Mouse (Mus musculus): ENCODE results near the gene Tbc1d10a. TPM values are rescaled to one million over a fixed set of nuclear protein-coding genes. Genes with fewer than 3 reads are reported as not detected.

The Tbc1d10a gene
- polyA plus RNA-seq, 1 experiment from 2014 or later: 20.9 TPM

- no peaks in the 10 kb centered on the region for H3K27me3 ChIP-seq (ENCODE audit: control insufficient read depth, insufficient read depth, low read length)
- no peak overlapping the region for H3K4me3 ChIP-seq (ENCODE audit: low read length)
- H3K9ac ChIP-seq (ENCODE audit: low read length): no peak overlapping the region
- no peaks in the 10 kb centered on the region for H3K4me1 ChIP-seq (ENCODE audit: control insufficient read depth, insufficient read depth, low read length)
- no peak for ATAC-seq (replicated peaks; ENCODE audit: extremely low read depth, insufficient read depth, low FRiP score)
- H3K36me3 ChIP-seq (ENCODE audit: control insufficient read depth, insufficient read depth): no peaks in the 10 kb centered on the region
- H3K4me2 ChIP-seq (ENCODE audit: low read depth, low read length): no peak overlapping the region
- no peaks in the 10 kb centered on the region for H3K9me3 ChIP-seq (replicated peaks; ENCODE audit: control insufficient read depth, low read length)
- 64% methylated on average over 14 of the region's 14 CpGs for WGBS
- no peak overlapping the region for H3K27ac ChIP-seq (ENCODE audit: low read length)
Observed at GRCm38 (mm10) chr11:4247201-4247959, 60.8 kb downstream of the Tbc1d10a start.

- WGBS: 83% methylated on average over 3 of the region's 3 CpGs
- Histone ChIP-seq H3K27me3 (ENCODE audit: control insufficient read depth, insufficient read depth, low read length) (no peaks in the 10 kb centered on the region), H3K36me3 (ENCODE audit: control insufficient read depth, insufficient read depth) (no peaks in the 10 kb centered on the region)
Observed at GRCm38 (mm10) chr11:4249151-4249550, 62.6 kb downstream of the Tbc1d10a start.

GRCm38 (mm10) chr11:4250290-4250689 is 63.7 kb downstream of the Tbc1d10a start:
- Histone ChIP-seq H3K27me3 (ENCODE audit: control insufficient read depth, insufficient read depth, low read length) (no peaks in the 10 kb centered on the region), H3K36me3 (ENCODE audit: control insufficient read depth, insufficient read depth) (no peaks in the 10 kb centered on the region), H3K9me3 (replicated peaks; ENCODE audit: control insufficient read depth, low read length) (no peaks in the 10 kb centered on the region), H3K9ac (ENCODE audit: low read length) (no peak overlapping the region), H3K4me2 (ENCODE audit: low read depth, low read length) (no peak overlapping the region), H3K27ac (ENCODE audit: low read length) (no peak overlapping the region), H3K4me1 (ENCODE audit: control insufficient read depth, insufficient read depth, low read length) (no peaks in the 10 kb centered on the region), H3K4me3 (ENCODE audit: low read length) (no peak overlapping the region)
- ATAC-seq (replicated peaks; ENCODE audit: extremely low read depth, insufficient read depth, low FRiP score): no peak
- 76% methylated on average over 7 of the region's 7 CpGs for WGBS

More at GRCm38 (mm10) chr11:4249151-4249550, 62.6 kb downstream of the Tbc1d10a start:
- no peak overlapping the region for H3K4me3 ChIP-seq (ENCODE audit: low read length)
- no peaks in the 10 kb centered on the region for H3K9me3 ChIP-seq (replicated peaks; ENCODE audit: control insufficient read depth, low read length)
- H3K9ac ChIP-seq (ENCODE audit: low read length): no peak overlapping the region
- no peak overlapping the region for H3K27ac ChIP-seq (ENCODE audit: low read length)
- H3K4me2 ChIP-seq (ENCODE audit: low read depth, low read length): no peak overlapping the region
- no peak for ATAC-seq (replicated peaks; ENCODE audit: extremely low read depth, insufficient read depth, low FRiP score)
- no peaks in the 10 kb centered on the region for H3K4me1 ChIP-seq (ENCODE audit: control insufficient read depth, insufficient read depth, low read length)

GRCm38 (mm10) chr11:4251376-4251775 is 64.8 kb downstream of the Tbc1d10a start:
- no peak overlapping the region for H3K4me3 ChIP-seq (ENCODE audit: low read length)
- H3K4me1 ChIP-seq (ENCODE audit: control insufficient read depth, insufficient read depth, low read length): no peaks in the 10 kb centered on the region
- H3K9me3 ChIP-seq (replicated peaks; ENCODE audit: control insufficient read depth, low read length): no peaks in the 10 kb centered on the region
- no peaks in the 10 kb centered on the region for H3K27me3 ChIP-seq (ENCODE audit: control insufficient read depth, insufficient read depth, low read length)
- 62% methylated on average over 3 of the region's 3 CpGs for WGBS
- no peak overlapping the region for H3K9ac ChIP-seq (ENCODE audit: low read length)
- H3K4me2 ChIP-seq (ENCODE audit: low read depth, low read length): no peak overlapping the region
- no peak for ATAC-seq (replicated peaks; ENCODE audit: extremely low read depth, insufficient read depth, low FRiP score)
- no peaks in the 10 kb centered on the region for H3K36me3 ChIP-seq (ENCODE audit: control insufficient read depth, insufficient read depth)
- no peak overlapping the region for H3K27ac ChIP-seq (ENCODE audit: low read length)

- no peaks in the 10 kb centered on the region for H3K36me3 ChIP-seq (ENCODE audit: control insufficient read depth, insufficient read depth)
- no peak overlapping the region for H3K4me2 ChIP-seq (ENCODE audit: low read depth, low read length)
- no peak overlapping the region for H3K4me3 ChIP-seq (ENCODE audit: low read length)
- no peak overlapping the region for H3K9ac ChIP-seq (ENCODE audit: low read length)
- WGBS: 78% methylated on average over 2 of the region's 2 CpGs
- no peak for ATAC-seq (replicated peaks; ENCODE audit: extremely low read depth, insufficient read depth, low FRiP score)
- H3K4me1 ChIP-seq (ENCODE audit: control insufficient read depth, insufficient read depth, low read length): no peaks in the 10 kb centered on the region
- H3K27ac ChIP-seq (ENCODE audit: low read length): no peak overlapping the region
- no peaks in the 10 kb centered on the region for H3K9me3 ChIP-seq (replicated peaks; ENCODE audit: control insufficient read depth, low read length)
- no peaks in the 10 kb centered on the region for H3K27me3 ChIP-seq (ENCODE audit: control insufficient read depth, insufficient read depth, low read length)
Observed at GRCm38 (mm10) chr11:4252886-4253285, 66.3 kb downstream of the Tbc1d10a start.

- H3K9ac ChIP-seq (ENCODE audit: low read length): no peak within 1 kb of the TSS
Observed at GRCm38 (mm10) chr11:4256846-4257607, 70.4 kb downstream of the Tbc1d10a start, which contains the start of gene Lif. Gene Lif, plus strand, starts transcription at chr11:4257557.

GRCm38 (mm10) chr11:4257756-4258155 is 71.2 kb downstream of the Tbc1d10a start:
- peaks cover 29% of the 10 kb centered on the region for H3K4me1 ChIP-seq (ENCODE audit: control insufficient read depth, insufficient read depth, low read length)
- WGBS: 54% methylated on average over 5 of the region's 5 CpGs
- H3K27ac ChIP-seq (ENCODE audit: low read length): no peak overlapping the region
- no peak for ATAC-seq (replicated peaks; ENCODE audit: extremely low read depth, insufficient read depth, low FRiP score)
- no peaks in the 10 kb centered on the region for H3K27me3 ChIP-seq (ENCODE audit: control insufficient read depth, insufficient read depth, low read length)
- H3K9me3 ChIP-seq (replicated peaks; ENCODE audit: control insufficient read depth, low read length): no peaks in the 10 kb centered on the region
- H3K36me3 ChIP-seq (ENCODE audit: control insufficient read depth, insufficient read depth): no peaks in the 10 kb centered on the region
- no peak overlapping the region for H3K9ac ChIP-seq (ENCODE audit: low read length)
- H3K4me2 ChIP-seq (ENCODE audit: low read depth, low read length): no peak overlapping the region
- no peak overlapping the region for H3K4me3 ChIP-seq (ENCODE audit: low read length)

More at GRCm38 (mm10) chr11:4256846-4257607, 70.4 kb downstream of the Tbc1d10a start, which contains the start of gene Lif:
- Histone ChIP-seq H3K4me2 (ENCODE audit: low read depth, low read length) (no peak within 1 kb of the TSS), H3K36me3 (ENCODE audit: control insufficient read depth, insufficient read depth) (no peaks in the 10 kb centered on the region), H3K4me1 (ENCODE audit: control insufficient read depth, insufficient read depth, low read length) (peaks cover 22% of the 10 kb centered on the region), H3K9me3 (replicated peaks; ENCODE audit: control insufficient read depth, low read length) (no peaks in the 10 kb centered on the region), H3K27ac (ENCODE audit: low read length) (no peak within 1 kb of the TSS), H3K27me3 (ENCODE audit: control insufficient read depth, insufficient read depth, low read length) (no peaks in the 10 kb centered on the region), H3K4me3 (ENCODE audit: low read length) (no peak within 1 kb of the TSS)
- 64% methylated on average over 11 of the region's 11 CpGs for WGBS
- no peak for ATAC-seq (replicated peaks; ENCODE audit: extremely low read depth, insufficient read depth, low FRiP score)

GRCm38 (mm10) chr11:4258657-4259082 is 72.1 kb downstream of the Tbc1d10a start:
- Histone ChIP-seq H3K4me1 (ENCODE audit: control insufficient read depth, insufficient read depth, low read length) (peaks cover 32% of the 10 kb centered on the region), H3K9me3 (replicated peaks; ENCODE audit: control insufficient read depth, low read length) (no peaks in the 10 kb centered on the region), H3K36me3 (ENCODE audit: control insufficient read depth, insufficient read depth) (no peaks in the 10 kb centered on the region), H3K27me3 (ENCODE audit: control insufficient read depth, insufficient read depth, low read length) (no peaks in the 10 kb centered on the region), H3K9ac (ENCODE audit: low read length) (no peak overlapping the region), H3K4me2 (ENCODE audit: low read depth, low read length) (peak overlapping the region; percentile 45), H3K27ac (ENCODE audit: low read length) (no peak overlapping the region), H3K4me3 (ENCODE audit: low read length) (peak overlapping the region; percentile 28; the same call in 1 of the 2 replicates)
- WGBS: 1% methylated on average over 7 of the region's 7 CpGs
- 0 out of 2 replicates have a peak, but pooled peaks have one; percentile 16 for ATAC-seq (replicated peaks; ENCODE audit: extremely low read depth, insufficient read depth, low FRiP score)
